Mouse (Mus musculus): ENCODE results near the gene Zdhhc16.

Zdhhc16 gene

DNA sequence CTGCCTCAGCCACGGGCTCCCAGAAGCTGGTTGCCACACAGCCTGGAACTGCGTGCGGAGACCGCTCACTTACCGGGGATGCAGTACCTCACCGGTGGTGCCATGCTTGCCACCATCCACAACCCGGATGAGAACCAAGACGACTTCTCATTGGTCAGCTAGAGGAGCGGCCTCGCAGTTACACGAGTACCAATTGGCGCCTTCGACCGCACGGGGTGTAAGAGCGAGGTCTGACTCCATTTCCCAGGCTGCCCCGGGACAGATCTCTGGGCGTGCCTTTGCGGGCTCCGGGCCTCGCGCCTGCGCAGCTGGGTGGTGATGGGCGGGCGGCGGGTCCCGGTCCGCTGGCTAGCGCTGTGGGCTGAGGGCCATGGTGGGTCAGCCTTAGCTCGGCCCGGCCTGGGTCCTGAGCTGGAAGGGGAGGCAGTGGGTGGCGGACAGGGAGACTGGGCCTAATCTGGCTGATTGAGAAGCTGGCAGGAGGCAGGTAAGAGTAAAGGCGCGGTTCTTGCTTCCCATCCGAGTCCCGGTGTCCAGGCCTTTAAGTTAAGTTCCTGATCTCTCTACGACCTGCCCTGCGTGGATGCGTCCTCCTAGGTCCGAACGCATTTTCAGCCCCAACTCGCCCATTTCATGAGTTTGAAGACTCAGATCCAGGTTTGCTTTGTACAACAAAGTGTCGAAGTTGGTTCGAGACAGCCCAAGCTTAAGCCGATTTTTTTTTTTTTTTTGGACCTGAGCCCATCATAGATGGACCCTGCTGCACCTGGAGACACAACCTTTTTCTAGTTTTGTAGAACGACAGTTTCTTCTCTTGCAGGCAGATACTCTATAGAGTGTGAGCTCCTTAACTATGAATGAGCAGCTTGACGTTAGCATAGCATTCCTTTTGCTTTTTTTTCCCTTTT, at the start of gene Zdhhc16, which contains the start of gene Exosc1:
TSS of gene Zdhhc16 (plus strand) at position 302 of the 908 bp plus-strand sequence.
TSS of gene Exosc1 (minus strand) at position 245 of the 908 bp plus-strand sequence.
- DNase-seq = peak; percentile 99

DNA sequence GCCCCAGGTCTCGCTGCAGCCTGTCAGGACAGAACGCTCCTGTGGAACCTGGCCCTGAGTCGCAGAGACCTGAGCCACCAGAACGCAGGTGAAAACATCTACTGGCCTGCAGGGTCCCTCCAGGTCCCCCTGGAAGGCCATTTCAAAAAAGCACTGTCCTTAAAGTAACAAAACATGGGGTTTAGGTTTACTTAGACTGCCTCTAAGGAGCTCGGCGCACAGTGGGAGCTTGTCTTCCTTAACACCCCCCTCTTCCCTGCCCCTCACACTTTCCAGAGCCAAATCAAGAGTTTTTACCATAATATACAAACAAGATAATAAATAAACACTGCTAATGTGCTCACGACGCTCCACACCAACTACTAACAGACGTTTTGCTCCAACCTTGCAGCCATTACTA, 49.4 kb upstream of the Zdhhc16 start:
- no peak for DNase-seq

DNA sequence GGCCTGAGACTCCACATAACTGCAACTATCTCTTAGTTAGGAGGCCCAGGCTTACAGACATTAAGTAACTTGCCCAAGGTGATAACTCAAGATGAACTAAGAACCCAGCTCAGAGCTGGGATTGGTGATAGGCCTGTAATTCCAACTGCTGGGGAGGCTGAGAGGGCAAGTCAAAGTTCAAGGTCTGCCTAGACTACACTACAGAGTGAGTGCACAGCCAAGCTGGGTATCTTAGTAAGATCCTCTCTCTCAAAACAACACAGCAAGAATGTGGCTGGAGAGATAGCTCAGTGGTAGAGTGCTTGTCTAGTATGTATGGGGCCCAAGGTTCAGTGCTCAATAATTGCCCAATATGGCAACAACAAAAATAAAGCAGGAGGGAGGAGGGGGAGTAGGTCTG, 45.1 kb upstream of the Zdhhc16 start:
- DNase-seq = peak in 1 of 2 experiments; percentile 16

DNA sequence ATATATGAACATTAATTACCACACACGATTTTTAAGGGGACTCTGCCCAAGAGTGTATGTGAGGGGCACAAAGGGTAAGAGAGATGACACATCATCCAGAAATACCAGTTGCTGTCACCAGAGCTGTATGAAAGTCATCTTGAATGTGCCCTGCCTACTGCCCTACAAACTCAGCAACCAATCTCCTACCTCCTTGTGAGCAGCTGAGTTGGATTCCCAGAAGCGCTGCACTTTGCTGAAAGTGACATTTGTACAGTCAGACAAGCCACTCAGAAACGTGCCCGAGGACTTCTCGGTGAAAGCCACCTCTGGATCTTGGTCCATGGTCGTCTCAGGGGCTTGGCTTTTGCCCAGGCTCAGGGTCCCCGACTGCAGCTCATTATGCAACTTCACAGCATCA, 38.3 kb upstream of the Zdhhc16 start:
- DNase-seq = no peak

DNA sequence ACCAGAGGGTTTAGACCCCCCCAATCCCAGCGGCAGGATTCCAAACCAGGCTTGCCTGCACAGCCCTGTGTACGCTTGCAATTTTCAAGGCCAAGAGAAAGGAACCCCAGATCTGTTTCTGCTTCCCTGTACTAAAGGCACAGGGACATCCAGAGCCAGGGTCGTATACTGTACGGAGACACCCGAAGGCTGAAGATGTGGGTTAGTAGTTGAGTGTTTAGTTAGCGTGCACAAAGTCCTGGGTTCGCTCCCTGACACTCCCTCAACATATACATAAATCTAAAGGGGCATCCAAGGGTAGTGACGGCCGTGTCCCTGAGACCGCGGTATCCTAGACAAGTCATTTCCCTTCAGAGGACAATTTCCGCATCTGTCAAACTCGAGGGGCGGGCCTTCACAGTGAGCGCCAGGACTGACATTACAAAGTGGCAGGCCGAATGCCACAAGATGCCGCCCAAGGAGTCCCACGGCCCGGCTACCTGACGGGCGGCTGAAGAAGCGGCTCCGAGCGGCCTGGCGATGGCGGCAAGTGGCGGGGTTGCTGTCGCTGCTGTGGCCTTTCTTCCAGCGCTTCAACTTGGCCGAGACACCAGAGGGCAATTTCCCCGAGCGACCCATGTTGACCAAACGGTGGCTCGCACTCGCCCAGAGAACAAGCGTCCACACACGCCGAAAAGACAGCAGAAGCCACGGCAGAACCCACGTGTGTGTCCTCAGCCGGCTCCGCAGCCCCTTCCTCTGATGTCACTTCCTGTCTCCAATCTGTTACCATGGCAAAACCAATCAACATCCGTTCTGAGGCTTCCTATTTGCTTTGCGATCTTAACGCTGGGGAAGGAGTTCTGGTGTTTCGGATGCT, 37.6 kb upstream of the Zdhhc16 start, which contains the start of gene Rrp12:
TSS of gene Rrp12 (minus strand) at position 714 of the 859 bp plus-strand sequence.
- peak; percentile 77 to 86 for DNase-seq

DNA sequence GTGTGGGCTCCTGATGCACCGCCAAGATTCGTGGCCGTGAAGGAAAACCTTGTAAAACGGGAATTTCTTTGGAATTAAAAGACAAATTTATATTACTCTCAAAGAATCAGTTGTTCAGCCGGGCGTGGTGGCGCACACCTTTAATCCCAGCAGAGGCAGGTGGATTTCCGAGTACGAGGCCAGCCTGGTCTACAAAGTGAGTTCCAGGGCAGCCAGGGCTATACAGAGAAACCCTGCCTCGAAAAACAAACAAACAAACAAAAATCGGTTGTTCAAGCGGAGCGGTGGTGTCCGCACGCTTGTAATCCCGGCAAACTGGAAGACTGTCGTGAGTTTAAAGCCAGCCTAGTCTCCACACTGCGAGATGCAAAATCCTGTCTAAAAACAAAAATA, 37.0 kb upstream of the Zdhhc16 start:
- no peak for DNase-seq

DNA sequence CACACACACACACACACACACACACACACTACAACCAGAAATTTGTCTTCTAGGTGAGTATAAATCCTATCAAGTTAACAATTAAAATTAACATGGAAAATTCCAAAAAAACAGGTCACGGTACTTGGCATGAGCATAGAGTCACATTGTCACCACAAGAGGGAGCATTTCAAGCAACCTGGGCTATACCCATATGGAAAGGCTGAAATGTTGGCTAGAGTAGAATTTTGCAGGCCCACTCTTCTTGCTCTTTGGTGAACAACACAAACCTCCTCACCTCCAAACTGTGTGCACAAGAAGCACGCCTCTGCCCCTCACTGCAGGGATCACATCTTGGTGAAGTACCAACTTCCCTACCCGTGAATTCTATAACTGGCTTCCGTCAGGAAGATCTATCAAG, 34.4 kb upstream of the Zdhhc16 start:
- peak in 1 of 2 experiments; percentile 36 for DNase-seq

DNA sequence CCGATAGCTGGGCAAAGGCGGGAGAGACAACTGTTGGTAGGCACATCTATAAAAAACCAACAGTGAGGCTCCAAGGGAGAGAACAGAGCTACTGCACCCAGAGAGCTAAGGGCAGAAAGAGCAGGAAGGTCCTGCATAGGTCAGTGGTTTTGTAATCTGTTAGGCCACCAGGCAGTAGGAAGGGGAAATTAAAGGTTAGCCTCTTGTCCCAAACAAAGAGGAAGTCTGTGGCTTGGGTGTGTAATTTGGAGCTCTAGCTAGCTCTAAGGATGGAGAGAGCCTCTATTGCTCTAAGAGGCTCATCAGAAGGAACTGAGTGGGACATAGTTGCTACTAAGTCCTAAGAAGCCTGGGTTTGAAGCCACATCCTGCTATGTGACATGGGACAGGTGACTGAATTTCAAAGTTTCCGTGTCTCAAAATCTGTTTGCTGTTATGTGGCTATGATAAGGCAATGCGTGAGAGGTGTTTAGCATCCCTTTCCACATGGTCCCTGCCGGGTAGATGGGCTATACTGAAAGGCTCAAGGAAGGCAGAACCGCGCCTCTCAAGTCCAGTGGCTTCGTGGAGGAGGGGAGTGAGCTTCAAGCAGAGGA, 32.7 kb upstream of the Zdhhc16 start:
- no peak for DNase-seq

DNA sequence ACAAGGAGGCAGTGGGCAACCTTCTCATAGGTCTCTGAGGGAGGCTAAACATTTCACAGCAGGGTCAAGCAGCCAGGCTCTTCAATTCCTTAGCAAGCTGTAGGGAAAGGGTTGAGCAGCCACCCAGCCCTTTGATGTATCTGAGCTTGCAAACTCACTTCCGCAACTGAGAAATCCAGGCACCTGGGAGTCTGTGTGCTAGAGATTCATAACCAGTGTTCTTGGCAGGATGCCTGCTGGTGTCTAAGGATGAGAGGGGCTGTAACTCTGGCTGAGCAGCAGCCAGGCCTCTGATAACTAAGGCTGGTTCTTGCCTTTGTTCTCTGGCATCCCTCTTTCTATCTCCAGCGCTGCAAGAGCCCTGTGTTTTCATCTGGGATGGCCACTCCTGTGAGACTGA, 31.6 kb upstream of the Zdhhc16 start:
- no peak for DNase-seq

DNA sequence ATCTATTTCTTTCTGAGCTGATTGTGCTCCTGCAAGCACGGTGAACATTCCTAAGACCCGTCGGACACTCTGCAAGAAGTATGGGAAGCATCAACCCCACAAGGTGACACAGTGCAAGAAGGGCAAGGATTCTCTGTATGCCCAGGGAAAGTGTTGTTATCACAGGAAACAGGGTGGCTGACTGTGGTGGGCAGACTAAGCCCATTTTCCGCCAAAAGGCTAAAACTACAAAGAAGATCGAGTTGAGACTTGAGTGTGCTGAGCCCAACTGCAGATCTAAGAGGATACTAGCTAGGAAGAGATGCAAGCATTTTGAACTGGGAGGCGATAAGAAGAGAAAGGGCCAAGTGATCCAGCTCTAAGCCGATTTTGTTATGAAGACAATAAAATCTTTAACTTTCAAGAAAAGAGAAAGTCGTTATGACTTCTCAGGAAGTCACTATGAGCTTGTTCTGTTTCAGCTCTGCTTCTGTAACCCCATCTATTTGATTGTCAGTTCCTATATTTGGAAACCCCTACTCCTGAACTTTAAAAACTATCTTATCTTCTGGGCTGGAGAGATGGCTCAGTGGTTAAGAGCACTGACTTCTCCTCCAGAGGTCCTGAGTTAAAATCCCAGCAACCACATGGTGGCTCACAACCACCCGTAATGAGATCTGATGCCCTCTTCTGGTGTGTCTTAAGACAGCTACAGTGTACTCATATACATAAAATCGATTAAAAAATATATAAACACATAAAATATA, 30.3 kb upstream of the Zdhhc16 start:
- DNase-seq = no peak

DNA sequence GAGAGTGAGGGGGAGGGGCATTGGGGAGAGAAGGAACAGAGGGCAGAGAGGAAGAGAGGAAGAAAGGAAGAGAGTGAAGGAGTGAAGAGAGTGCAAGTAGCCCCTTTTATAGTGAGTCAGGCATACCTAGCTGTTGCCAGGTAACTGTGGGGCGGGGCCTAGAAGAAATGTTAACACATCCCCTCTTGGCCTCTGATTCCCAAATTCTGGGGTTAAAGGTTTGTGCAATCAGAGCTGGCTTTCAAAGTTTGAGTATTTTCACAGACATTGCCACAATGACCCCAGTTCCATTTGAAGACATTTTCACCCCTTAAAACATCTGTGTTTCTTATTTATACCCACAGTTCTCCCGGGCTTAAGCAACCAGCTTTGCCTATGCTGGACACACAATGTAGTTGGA, 28.0 kb upstream of the Zdhhc16 start:
- DNase-seq = no peak

DNA sequence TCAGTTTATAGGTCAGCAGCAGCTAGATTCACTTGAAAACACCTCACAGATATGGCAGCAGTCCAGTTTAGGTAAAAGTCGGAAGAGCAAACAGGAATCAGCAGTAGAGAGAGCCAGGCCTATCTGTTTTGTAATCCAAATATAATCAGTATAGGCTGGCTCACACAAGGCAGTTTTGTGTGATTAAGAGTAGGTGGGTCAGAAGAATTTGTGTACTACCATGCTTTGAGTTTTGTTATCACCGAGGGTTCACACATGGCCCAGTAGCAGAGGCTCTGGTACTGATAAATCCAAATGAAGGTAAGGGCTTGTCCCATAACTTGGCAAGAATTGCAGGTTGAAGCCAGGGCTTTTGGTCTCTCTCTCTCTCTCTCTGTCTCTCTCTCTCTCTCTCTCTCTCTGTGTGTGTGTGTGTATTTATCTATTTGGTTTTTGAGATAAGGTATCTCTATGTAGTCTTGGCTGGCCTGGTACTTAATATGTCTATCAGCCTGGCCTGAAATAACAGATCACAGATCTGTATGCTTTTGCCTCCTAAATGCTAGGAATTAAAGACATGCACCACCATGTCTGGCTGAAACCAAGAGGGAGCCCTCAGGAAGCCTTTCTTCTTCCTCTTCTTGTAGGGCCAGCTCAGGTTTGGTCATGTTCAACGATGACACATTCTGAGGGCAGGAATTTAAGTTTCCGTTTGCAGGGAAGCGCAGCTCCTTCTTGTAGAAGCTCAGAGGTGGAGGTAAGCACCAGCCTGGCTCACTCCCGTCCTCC, 26.8 kb upstream of the Zdhhc16 start:
- DNase-seq = no peak

DNA sequence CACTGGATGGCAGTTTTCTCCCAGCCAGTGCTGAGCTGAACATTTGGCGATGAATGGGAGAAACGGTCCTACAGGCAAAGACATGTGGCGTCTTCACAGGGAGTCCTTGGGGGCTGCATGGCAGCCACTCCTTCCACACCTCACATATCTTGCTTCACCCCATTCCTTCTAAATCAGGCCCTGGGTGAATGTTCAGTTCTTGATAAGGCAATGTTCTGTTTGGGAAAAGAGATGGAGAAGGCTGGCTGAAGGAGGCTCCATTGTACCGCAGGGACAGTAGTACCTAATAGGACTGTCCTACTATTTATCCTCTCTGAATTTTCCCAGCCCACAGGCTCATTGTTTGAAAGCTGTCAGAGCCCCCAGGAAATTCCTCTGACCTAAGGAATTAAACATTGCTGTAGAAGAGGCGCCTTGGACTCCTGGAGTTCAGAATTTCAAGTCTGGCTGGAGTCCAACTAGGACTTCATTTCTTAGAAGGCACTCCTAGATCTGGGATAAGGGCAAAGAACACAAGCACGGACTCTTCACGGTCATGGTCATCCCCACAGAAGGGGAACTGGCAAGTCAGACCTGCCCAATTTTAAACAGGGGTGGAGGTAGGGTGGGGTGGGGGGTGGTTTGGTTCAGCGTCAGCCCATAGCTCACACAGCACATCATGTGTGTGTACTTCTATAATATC, 26.1 kb upstream of the Zdhhc16 start:
- DNase-seq = peak; percentile 42 to 62

DNA sequence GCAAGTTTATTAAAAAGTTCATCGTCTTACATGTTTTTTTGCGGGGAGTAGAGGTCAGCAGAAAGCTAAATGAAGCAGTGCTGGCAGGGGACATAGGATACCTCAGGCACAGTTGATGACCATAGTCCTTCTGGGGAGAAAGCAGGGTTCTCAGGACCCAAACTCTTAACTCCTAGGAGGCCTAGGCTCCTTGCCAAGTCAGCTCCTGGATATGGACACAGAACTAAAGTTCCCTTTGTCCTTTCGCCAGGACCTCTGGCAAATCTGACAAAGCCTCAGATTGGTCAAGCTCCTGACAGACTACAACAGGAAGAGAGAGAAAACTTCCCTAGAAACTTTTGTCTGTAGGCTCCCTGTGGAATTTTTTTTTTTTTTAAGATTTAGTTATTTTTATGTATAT, 24.5 kb upstream of the Zdhhc16 start:
- DNase-seq = peak in 1 of 2 experiments; percentile 33

DNA sequence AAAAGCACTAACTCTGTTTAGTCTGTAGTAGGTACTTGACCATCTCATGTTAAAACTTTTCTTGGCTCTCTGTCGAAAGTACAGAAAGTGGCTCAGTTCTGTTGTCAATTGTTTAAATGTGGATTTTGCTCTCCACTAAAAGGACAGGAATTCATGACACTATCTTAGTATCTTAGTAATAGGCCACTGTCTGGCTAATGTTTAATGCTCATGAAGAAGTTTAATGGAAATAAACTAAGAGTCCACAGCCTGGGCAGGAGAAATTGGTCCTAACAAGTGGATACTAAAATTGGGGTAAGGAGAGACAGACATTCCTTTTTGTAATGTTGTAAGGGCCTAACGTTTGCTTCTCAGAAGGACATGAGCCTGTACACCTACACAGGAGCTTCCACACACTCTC, 22.9 kb upstream of the Zdhhc16 start:
- peak in 1 of 2 experiments; percentile 40 for DNase-seq

DNA sequence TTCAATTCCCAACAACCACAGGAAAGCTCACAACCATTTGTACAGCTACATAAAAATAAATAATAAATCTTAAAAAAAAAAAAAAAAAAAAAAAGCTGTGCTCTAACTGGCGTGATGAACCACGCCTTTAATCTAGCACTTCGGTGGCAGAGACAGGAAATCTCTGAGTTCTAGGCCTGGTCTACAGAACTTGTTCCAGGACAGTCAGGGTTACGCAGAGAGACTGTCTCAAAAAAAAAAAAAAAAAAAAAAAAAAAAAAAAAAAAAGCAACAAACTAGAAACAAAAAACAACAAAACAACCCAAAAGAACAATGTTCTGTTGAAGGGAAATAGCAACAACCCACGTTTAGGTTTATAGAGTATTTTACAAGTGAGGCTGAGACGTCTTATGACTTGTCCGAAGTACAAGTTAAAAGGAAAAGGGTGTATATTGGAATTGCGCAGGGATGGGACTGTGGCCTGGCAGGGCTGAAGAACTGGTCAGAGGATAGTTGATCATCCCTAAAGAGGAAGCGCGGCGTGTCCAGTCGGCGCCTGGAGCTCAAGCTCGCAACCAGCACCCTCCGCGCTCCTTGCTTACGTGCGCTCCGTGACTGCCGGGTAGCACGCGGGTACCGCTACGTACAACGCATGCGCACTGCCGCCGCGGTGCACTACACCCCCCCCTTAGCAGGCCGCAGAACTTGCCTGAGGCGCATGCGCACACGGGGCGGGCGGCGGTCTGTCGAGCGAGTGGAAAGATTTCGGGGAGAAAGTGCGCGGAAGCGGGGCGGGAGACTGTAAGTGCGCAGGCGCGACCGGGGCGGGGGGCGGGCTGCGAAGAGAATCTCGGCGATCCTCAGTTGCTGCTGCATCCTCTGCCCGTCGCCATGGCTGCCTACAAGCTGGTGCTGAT, 21.9 kb upstream of the Zdhhc16 start, which contains the start of gene Pgam1:
TSS of gene Pgam1 (plus strand) at position 746 of the 896 bp plus-strand sequence.
- peak; percentile 95 for DNase-seq

DNA sequence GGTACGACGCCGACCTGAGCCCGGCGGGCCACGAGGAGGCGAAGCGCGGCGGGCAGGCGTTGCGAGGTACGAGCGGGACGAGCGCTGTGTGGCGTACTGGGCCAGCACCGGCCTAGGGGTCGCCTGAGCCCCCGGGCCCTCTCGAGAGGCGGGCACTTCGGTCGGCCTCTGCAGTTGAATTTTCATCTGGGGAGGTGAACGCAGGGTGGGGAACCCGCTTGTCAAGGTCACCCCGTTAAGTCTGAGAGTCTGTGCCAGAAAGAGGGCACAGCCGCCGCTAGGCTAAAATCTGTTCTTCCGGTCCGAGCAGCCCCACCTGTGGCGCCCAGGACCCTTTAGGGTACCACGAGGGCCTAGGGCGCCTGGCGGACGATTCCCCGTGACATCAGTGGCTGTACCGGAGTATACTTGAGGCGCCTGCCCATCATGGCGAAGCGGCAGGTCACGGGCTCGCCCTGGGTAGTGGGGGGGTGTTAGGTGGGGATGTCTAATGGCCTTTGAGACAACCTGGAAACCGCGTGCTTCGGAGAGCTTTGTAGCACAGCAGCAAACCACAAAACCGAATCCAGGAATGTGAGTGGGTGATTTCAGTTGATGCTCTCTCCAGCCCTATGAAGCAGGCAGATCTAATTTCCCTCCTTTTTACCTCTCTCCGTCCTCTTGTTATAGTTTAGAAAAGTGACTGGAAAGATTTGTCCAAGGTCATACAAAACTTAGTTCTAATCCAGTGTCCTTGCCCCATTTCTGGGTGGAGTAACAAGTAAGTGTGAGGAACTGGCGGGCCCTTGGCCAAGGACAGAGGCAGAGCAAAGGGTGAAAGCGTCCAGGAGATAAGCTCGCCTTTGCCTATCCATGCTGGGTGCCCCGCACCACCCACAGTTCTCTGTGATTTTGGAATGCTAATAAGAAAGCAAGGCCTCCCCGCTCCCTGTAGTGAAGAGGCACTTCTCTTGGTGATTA, 20.9 kb upstream of the Zdhhc16 start:
- peak; percentile 45 to 46 for DNase-seq

DNA sequence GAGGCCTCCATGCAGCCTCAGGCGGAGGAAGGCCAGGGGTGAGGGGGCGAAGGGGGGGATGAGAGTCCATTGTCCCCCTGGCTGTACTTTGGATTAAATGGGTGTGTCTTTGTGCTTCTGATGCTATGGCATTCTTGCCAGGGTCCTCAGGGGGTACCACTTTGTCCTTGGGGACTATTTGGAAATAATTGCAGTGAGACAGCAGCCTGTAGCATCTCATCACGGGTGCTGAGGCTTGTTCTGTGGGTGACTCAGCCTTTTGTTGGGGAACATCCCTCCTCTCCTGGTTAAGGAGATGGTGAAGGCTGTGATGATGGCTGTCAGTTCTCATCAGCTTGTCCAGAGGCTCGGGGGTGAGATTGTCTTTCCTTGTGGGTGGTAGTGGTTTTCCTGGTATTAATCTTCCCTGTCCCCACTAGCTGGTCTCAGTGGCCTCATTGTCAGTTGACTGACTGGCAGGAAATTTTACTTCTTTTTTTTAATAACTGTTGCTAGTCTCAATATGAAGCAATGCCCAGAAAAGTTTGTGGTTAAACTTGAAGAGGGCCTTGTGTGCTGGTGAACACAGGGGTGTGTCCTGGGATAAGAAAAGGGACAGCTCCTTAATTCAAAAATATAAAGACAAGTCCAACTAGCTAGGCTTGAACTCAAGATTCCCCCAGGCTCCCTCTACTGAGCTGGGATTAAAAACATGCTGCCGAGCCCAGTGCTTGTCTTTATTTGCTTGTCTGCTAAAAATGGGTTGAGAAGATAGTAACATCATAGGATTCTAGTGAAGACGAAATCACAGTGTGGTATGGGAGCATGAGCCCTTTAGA, 19.3 kb upstream of the Zdhhc16 start:
- no peak for DNase-seq
